Mouse (Mus musculus) kidney, embryonic 16.5 days (tissue): ENCODE data around the gene Ech1. TPM values are rescaled to one million over a fixed set of nuclear protein-coding genes. Genes with fewer than 3 reads are reported as not detected.

Experiments used
- ATAC-seq: fragments of 200-750 bp; cut with Nextera tagmentation; 2 replicates; pipeline ENCODE4 v1.8.0; 2017; ENCODE audit warnings: moderate TSS enrichment; ENCODE audit not compliant: low FRiP score, low TSS enrichment
- H3K27ac ChIP-seq: fragments of 300-500 bp; sonication (generic); 2 replicates; pipeline ENCODE4 v1.5.1; 2014; ENCODE audit warnings: low read length
- H3K27me3 ChIP-seq: fragments of 300-500 bp; sonication (generic); 2 replicates; pipeline ENCODE4 v1.6.1; 2014; ENCODE audit warnings: low read length, control low read depth, mixed read lengths; ENCODE audit not compliant: insufficient read depth
- H3K36me3 ChIP-seq: fragments of 300-500 bp; sonication (generic); 2 replicates; pipeline ENCODE4 v1.6.1; 2014; ENCODE audit warnings: low read length, control low read depth, mixed read lengths; ENCODE audit not compliant: insufficient read depth
- H3K4me1 ChIP-seq: fragments of 300-500 bp; sonication (generic); 2 replicates; pipeline ENCODE4 v1.6.1; 2014; ENCODE audit warnings: low read length, control low read depth, mixed read lengths; ENCODE audit not compliant: insufficient read depth
- H3K4me2 ChIP-seq: fragments of 300-500 bp; sonication (generic); replicated peaks from 2 replicates; pipeline ENCODE4 v1.6.1; 2014; ENCODE audit warnings: low read depth, low read length
- H3K4me3 ChIP-seq: fragments of 300-500 bp; sonication (generic); 2 replicates; pipeline ENCODE4 v1.5.1; 2014; ENCODE audit warnings: mild to moderate bottlenecking, low read length
- H3K9ac ChIP-seq: fragments of 300-500 bp; sonication (generic); replicated peaks from 2 replicates; pipeline ENCODE4 v1.6.1; 2014; ENCODE audit warnings: low read length
- H3K9me3 ChIP-seq: fragments of 300-500 bp; sonication (generic); 2 replicates; pipeline ENCODE4 v1.6.1; 2016; ENCODE audit warnings: low read length, control low read depth
- WGBS: fragments of 180-500 bp; shearing (Covaris S2); extraction: QIAGEN DNeasy Blood & Tissue Kit; methylation state at CpG from one replicate; pipeline ENCODE4 v1.1.7; 2014; 5-methylcytosine and 5-hydroxymethylcytosine counted together
- polyA plus RNA-seq: library from polyadenylated mRNA; unstranded; fragments of >200 nt; fragmentation: Nextera tagmentation; extraction: Ambion mirVana; gene quantifications from 2 replicates; pipeline ENCODE4 v1.2.1, GENCODE M21; 2015

The Ech1 gene
- polyA plus RNA-seq, 1 experiment from 2014 or later = 214 TPM

- 72% methylated on average over 6 of the region's 6 CpGs for WGBS
- H3K4me2 ChIP-seq = no peak overlapping the region
- no peak overlapping the region for H3K4me3 ChIP-seq
- H3K4me1 ChIP-seq = peaks cover 59% of the 10 kb centered on the region
- no peaks in the 10 kb centered on the region for H3K9me3 ChIP-seq
- peaks cover 100% of the 10 kb centered on the region for H3K36me3 ChIP-seq
- H3K9ac ChIP-seq = no peak overlapping the region
- no peak overlapping the region for H3K27ac ChIP-seq
- H3K27me3 ChIP-seq = no peaks in the 10 kb centered on the region
- ATAC-seq = no peak
Measured at GRCm38 (mm10) chr7:28817524-28817923, 7.5 kb upstream of the Ech1 start.

GRCm38 (mm10) chr7:28817957-28818356 is 7.1 kb upstream of the Ech1 start:
- Histone ChIP-seq H3K9ac (no peak overlapping the region), H3K27ac (no peak overlapping the region), H3K36me3 (peaks cover 96% of the 10 kb centered on the region), H3K27me3 (no peaks in the 10 kb centered on the region), H3K4me2 (no peak overlapping the region), H3K4me3 (no peak overlapping the region), H3K4me1 (peaks cover 55% of the 10 kb centered on the region), H3K9me3 (no peaks in the 10 kb centered on the region)
- 84% methylated on average over 4 of the region's 4 CpGs for WGBS
- ATAC-seq = no peak

- H3K9ac ChIP-seq = no peak overlapping the region
- H3K36me3 ChIP-seq = peaks cover 91% of the 10 kb centered on the region
- H3K27me3 ChIP-seq = no peaks in the 10 kb centered on the region
- H3K4me2 ChIP-seq = no peak overlapping the region
- 87% methylated on average over 18 of the region's 18 CpGs for WGBS
- peaks cover 50% of the 10 kb centered on the region for H3K4me1 ChIP-seq
- ATAC-seq = no peak
- no peak overlapping the region for H3K27ac ChIP-seq
- no peaks in the 10 kb centered on the region for H3K9me3 ChIP-seq
- H3K4me3 ChIP-seq = no peak overlapping the region
Measured at GRCm38 (mm10) chr7:28818436-28818835, 6.6 kb upstream of the Ech1 start.

- Histone ChIP-seq H3K27ac (no peak overlapping the region), H3K4me1 (peaks cover 45% of the 10 kb centered on the region), H3K36me3 (peaks cover 86% of the 10 kb centered on the region), H3K4me2 (no peak overlapping the region), H3K27me3 (no peaks in the 10 kb centered on the region), H3K9ac (no peak overlapping the region), H3K4me3 (no peak overlapping the region), H3K9me3 (no peaks in the 10 kb centered on the region)
- ATAC-seq = no peak
- 80% methylated on average over 4 of the region's 4 CpGs for WGBS
Measured at GRCm38 (mm10) chr7:28818861-28819452, 6.1 kb upstream of the Ech1 start.

GRCm38 (mm10) chr7:28819571-28819970 is 5.4 kb upstream of the Ech1 start:
- no peak for ATAC-seq
- Histone ChIP-seq H3K27ac (no peak overlapping the region), H3K36me3 (peaks cover 80% of the 10 kb centered on the region), H3K4me3 (no peak overlapping the region), H3K9ac (no peak overlapping the region), H3K4me2 (no peak overlapping the region), H3K27me3 (no peaks in the 10 kb centered on the region), H3K9me3 (no peaks in the 10 kb centered on the region), H3K4me1 (peaks cover 45% of the 10 kb centered on the region)
- WGBS = 92% methylated on average over 4 of the region's 4 CpGs

- Histone ChIP-seq H3K36me3 (peaks cover 69% of the 10 kb centered on the region), H3K27me3 (no peaks in the 10 kb centered on the region), H3K4me1 (peaks cover 40% of the 10 kb centered on the region), H3K4me3 (no peak overlapping the region), H3K4me2 (no peak overlapping the region), H3K9me3 (no peaks in the 10 kb centered on the region), H3K9ac (no peak overlapping the region; the same call in 1 of the 2 replicates), H3K27ac (peak overlapping the region; percentile 12; the same call in 1 of the 2 replicates)
- ATAC-seq = no peak
- 68% methylated on average over 12 of the region's 12 CpGs for WGBS
Measured at GRCm38 (mm10) chr7:28820358-28821260, 4.4 kb upstream of the Ech1 start.

GRCm38 (mm10) chr7:28821261-28821831 is 3.7 kb upstream of the Ech1 start:
- peak overlapping the region; percentile 12; the same call in 1 of the 2 replicates for H3K27ac ChIP-seq
- WGBS = 69% methylated on average over 10 of the region's 10 CpGs
- H3K9ac ChIP-seq = no peak overlapping the region; the same call in 1 of the 2 replicates
- no peak overlapping the region for H3K4me2 ChIP-seq
- no peaks in the 10 kb centered on the region for H3K9me3 ChIP-seq
- peaks cover 62% of the 10 kb centered on the region for H3K36me3 ChIP-seq
- no peak for ATAC-seq
- peaks cover 33% of the 10 kb centered on the region for H3K4me1 ChIP-seq
- no peak overlapping the region for H3K4me3 ChIP-seq
- H3K27me3 ChIP-seq = no peaks in the 10 kb centered on the region

- Histone ChIP-seq H3K36me3 (peaks cover 50% of the 10 kb centered on the region), H3K4me1 (peaks cover 25% of the 10 kb centered on the region), H3K27ac (no peak overlapping the region), H3K9me3 (no peaks in the 10 kb centered on the region), H3K4me2 (no peak overlapping the region), H3K4me3 (no peak overlapping the region), H3K9ac (no peak overlapping the region), H3K27me3 (no peaks in the 10 kb centered on the region)
- 76% methylated on average over 1 of the region's 1 CpGs for WGBS
- no peak for ATAC-seq
Measured at GRCm38 (mm10) chr7:28822556-28822955, 2.5 kb upstream of the Ech1 start.

- H3K4me2 ChIP-seq = no peak overlapping the region
- WGBS = 53% methylated on average over 10 of the region's 10 CpGs
- H3K27me3 ChIP-seq = no peaks in the 10 kb centered on the region
- peaks cover 43% of the 10 kb centered on the region for H3K36me3 ChIP-seq
- ATAC-seq = no peak
- H3K4me1 ChIP-seq = peaks cover 20% of the 10 kb centered on the region
- H3K4me3 ChIP-seq = no peak overlapping the region
- 0 out of 2 replicates have a peak overlapping the region, but pooled peaks have one; percentile 95 for H3K27ac ChIP-seq
- H3K9me3 ChIP-seq = no peaks in the 10 kb centered on the region
- H3K9ac ChIP-seq = no peak overlapping the region
Measured at GRCm38 (mm10) chr7:28822993-28823903, 1.8 kb upstream of the Ech1 start.
